Mouse (Mus musculus) liver, embryonic 14.5 days (tissue): ENCODE results near the gene Etv6. TPM values are rescaled to one million over a fixed set of nuclear protein-coding genes. Genes with fewer than 3 reads are reported as not detected.

Experiments
- ATAC-seq: fragments of 200-750 bp; cut with Nextera tagmentation; 2 replicates; pipeline ENCODE4 v1.8.0; 2017; ENCODE audit warnings: moderate number of reproducible peaks, mild to moderate bottlenecking, moderate library complexity; ENCODE audit not compliant: insufficient read depth
- DNase-seq, 3 experiments: peaks; one replicate each; pipeline ENCODE4 v3.0.0-alpha.2; 2012 to 2013; ENCODE audit warnings: low read depth in 3 of 3, low spot score in 3 of 3
- H3K27ac ChIP-seq: fragments of 300-500 bp; sonication (generic); 2 replicates; pipeline ENCODE4 v1.5.1; 2014; ENCODE audit warnings: moderate library complexity, mild to moderate bottlenecking, control low read depth, inconsistent platforms
- H3K27me3 ChIP-seq: fragments of 300-500 bp; sonication (generic); 2 replicates; pipeline ENCODE4 v1.6.1; 2014; ENCODE audit warnings: mild to moderate bottlenecking, low read length, moderate library complexity; ENCODE audit not compliant: control insufficient read depth, insufficient read depth
- H3K36me3 ChIP-seq: fragments of 300-500 bp; sonication (generic); replicated peaks from 2 replicates; pipeline ENCODE4 v1.6.1; 2014; ENCODE audit warnings: low read depth; ENCODE audit not compliant: control insufficient read depth, insufficient read depth
- H3K4me1 ChIP-seq, 2 experiments: fragments of 200-500 bp in 1 of 2; fragments of 300-500 bp in 1 of 2; sonication (generic) in 1 of 2; replicated peaks; 2 replicates each; pipeline ENCODE4 v1.6.1; 2012 to 2014; ENCODE audit warnings: antibody characterized with exemption in 1 of 2, inconsistent platforms in 1 of 2, low read length in 1 of 2; ENCODE audit not compliant: control insufficient read depth in 2 of 2, insufficient read depth in 2 of 2
- H3K4me2 ChIP-seq: fragments of 300-500 bp; sonication (generic); 2 replicates; pipeline ENCODE4 v1.6.1; 2014; ENCODE audit warnings: low read depth, mild to moderate bottlenecking, control low read depth, moderate library complexity
- H3K4me3 ChIP-seq, 2 experiments: fragments of 200-500 bp in 1 of 2; fragments of 300-500 bp in 1 of 2; sonication (generic) in 1 of 2; 2 replicates each; pipeline ENCODE4 v1.5.1; 2012 to 2014; ENCODE audit warnings: low read depth in 2 of 2, low read length in 2 of 2, mild to moderate bottlenecking in 2 of 2, control low read depth in 1 of 2, inconsistent platforms in 1 of 2, moderate library complexity in 1 of 2; ENCODE audit not compliant: insufficient read depth in 1 of 2
- H3K9ac ChIP-seq: fragments of 300-500 bp; sonication (generic); replicated peaks from 2 replicates; pipeline ENCODE4 v1.6.1; 2014; ENCODE audit warnings: mild to moderate bottlenecking, control low read depth, moderate library complexity
- H3K9me3 ChIP-seq: fragments of 300-500 bp; sonication (generic); 2 replicates; pipeline ENCODE4 v1.6.1; 2016; ENCODE audit warnings: low read length, mixed read lengths; ENCODE audit not compliant: control insufficient read depth
- CTCF ChIP-seq: IDR thresholded peaks from 2 replicates; pipeline ENCODE4 v1.5.1; 2016; ENCODE audit warnings: antibody characterized with exemption, low read depth, control low read depth
- EP300 ChIP-seq: IDR thresholded peaks from 2 replicates; pipeline ENCODE4 v1.6.1; 2016; ENCODE audit warnings: antibody characterized with exemption, low read depth
- WGBS: fragments of 180-500 bp; shearing (Covaris S2); extraction: QIAGEN DNeasy Blood & Tissue Kit; methylation state at CpG from one replicate; pipeline ENCODE4 v1.1.7; 2014; ENCODE audit not compliant: insufficient replicate concordance; 5-methylcytosine and 5-hydroxymethylcytosine counted together
- polyA plus RNA-seq, 2 experiments: library from polyadenylated mRNA; depleted of rRNA in 1 of 2; stranded (reverse) in 1 of 2; unstranded in 1 of 2; fragments of >200 nt; fragmentation: Nextera tagmentation in 1 of 2; extraction: Ambion mirVana in 1 of 2; gene quantifications; 2 replicates each; pipeline versions ENCODE4 v1.2.1 to v1.2.3; 2012 to 2014

Gene Etv6
- polyA plus RNA-seq, 2 experiments: 2.6 to 3.0 TPM

DNA sequence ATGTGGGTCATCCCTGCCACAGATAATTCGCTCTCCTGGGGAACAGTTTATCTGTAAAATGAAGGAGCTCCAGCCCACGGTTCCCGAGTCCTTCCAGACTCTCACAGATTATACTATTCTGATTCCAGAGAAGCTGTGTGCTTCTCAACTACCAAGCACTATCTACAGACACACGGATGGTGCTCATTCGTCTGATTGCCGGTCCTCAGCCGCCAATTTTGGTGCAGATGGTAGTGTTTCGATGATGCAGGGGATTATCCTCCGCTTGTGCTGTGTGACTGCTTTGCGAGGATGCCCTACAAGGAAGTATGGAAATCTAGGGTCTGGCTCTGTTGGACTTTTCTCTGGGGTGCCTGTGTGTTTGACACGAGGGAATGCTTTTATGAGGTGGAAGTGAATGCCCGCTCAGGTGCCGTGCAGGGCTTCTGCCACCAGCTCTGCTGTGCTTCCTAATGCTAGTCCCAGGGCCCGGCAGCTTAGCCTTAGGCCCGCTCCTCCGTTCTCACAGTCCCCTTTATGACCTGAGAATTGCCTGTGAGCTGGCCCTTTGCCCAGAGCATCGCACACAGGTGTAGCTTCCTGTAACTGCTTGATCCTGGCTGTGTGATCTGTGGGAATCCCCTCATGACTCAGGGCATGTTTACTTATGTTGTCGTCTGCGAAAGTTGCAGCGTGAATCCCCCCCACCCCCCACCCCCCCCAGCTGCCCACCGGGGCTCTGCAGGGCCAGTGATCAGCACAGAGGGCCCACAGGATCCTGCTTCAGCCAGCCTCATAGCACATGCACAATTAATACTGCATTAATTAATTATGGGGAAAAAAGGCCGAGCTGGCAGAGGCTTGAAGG, 112.3 kb downstream of the Etv6 start:
- H3K4me3 ChIP-seq: no peak overlapping the region
- H3K4me1 ChIP-seq: peaks cover 6 to 27% of the 10 kb centered on the region in 2 experiments; a peak in 3 of 4 replicates
- WGBS: 64% methylated on average over 22 of the region's 22 CpGs
- DNase-seq (no peak), ATAC-seq (no peak)
- no peaks in the 10 kb centered on the region for H3K36me3 ChIP-seq
- H3K27ac ChIP-seq: no peak overlapping the region
- no peak overlapping the region for H3K4me2 ChIP-seq
- H3K9me3 ChIP-seq: no peaks in the 10 kb centered on the region
- no peak overlapping the region for H3K9ac ChIP-seq
- H3K27me3 ChIP-seq: no peaks in the 10 kb centered on the region
- TF ChIP-seq EP300 (no peak), CTCF (no peak)

DNA sequence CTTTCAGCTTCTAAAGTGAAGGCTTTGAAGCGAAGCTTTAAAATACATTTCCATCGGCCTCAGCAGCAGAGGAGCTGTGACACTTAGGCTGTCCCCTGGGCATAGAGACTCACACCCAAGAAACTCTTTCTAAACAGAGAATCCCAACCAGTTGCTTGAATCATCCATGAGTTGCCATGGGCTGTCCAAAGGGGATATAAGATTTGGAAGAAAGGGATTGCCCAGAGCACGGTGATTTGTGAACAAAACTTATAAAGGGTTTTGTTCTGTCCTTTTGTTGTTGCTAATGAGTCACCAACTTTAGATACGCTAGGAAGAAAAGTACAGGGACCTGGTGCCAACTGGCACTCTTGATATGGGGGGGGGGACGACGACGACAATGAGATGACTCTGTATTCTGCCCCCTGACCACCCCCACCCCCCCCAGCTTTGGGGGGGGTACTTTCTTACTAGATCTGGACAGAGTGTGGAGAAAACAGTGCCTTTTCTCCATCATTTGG, 113.0 kb downstream of the Etv6 start:
- no peaks in the 10 kb centered on the region for H3K27me3 ChIP-seq
- no peak overlapping the region for H3K4me3 ChIP-seq
- H3K9ac ChIP-seq: no peak overlapping the region
- no peak for ATAC-seq
- TF ChIP-seq EP300 (no peak), CTCF (no peak)
- no peak overlapping the region for H3K4me2 ChIP-seq
- H3K4me1 ChIP-seq: peaks cover 6 to 21% of the 10 kb centered on the region in 2 experiments; a peak in 3 of 4 replicates
- no peak for DNase-seq
- no peaks in the 10 kb centered on the region for H3K9me3 ChIP-seq
- no peaks in the 10 kb centered on the region for H3K36me3 ChIP-seq
- no peak overlapping the region for H3K27ac ChIP-seq
- 79% methylated on average over 7 of the region's 7 CpGs for WGBS

DNA sequence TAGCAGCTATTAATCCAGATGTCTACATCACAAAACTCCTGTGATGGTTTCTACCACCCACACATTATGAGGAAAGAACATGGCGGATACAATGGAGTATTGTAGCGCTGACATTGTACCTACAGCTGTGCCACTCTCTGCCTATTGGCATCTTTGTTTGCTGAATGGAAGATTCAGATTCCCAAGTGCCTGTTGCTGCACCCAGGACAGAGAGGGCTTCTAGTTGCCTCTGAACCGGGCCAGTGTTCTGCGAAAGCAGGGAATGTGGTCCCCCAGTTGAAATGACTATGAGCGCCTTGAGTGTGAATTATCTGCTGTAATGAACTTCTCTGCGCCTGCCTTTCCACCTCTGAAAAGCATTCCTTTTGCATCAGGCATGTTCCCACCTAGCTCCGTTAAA, 114.1 kb downstream of the Etv6 start:
- no peak for ATAC-seq
- 76% methylated on average over 7 of the region's 7 CpGs for WGBS

DNA sequence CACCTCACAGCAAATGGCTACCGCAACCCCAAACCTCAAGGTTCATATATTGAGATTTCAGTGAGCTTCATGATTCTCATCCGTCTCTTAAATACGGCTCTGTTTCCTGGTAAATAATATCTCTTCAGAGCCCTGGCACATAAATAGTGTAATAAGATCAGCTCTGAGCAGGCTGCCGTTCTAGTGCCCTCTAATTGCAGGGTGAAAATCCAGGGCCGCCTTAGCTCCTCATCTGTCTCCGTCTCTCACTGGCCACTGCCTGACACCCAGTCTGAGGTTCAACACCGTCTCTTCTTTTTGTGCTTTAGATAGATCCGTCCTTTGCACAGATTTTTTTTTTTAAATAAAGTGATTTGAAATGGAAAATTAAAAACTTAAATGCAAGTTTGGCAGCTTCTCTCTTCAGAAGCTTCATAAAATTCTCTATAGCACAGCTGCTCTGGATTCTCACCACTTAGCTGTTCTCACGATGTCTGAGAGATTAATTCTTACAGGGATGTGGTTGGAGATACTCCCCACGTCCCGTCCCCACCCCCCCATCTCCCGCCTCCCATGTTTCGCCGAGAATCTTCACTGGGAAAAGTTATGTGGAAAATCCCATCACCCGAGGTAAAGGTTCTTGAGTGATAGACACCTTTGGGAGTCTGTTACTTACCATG, 115.7 kb downstream of the Etv6 start:
- WGBS: 61% methylated on average over 15 of the region's 15 CpGs
- H3K4me2 ChIP-seq: no peak overlapping the region

More for the DNA sequence above, 114.1 kb downstream of the Etv6 start:
- no peak overlapping the region for H3K9ac ChIP-seq
- H3K9me3 ChIP-seq: no peaks in the 10 kb centered on the region
- peaks cover 3 to 10% of the 10 kb centered on the region in 2 experiments; a peak in 3 of 4 replicates for H3K4me1 ChIP-seq
- no peak for DNase-seq
- TF ChIP-seq CTCF (no peak), EP300 (no peak)
- H3K27me3 ChIP-seq: no peaks in the 10 kb centered on the region
- H3K4me2 ChIP-seq: no peak overlapping the region
- H3K27ac ChIP-seq: no peak overlapping the region
- no peaks in the 10 kb centered on the region for H3K36me3 ChIP-seq
- no peak overlapping the region for H3K4me3 ChIP-seq

More for the DNA sequence above, 115.7 kb downstream of the Etv6 start:
- H3K9me3 ChIP-seq: no peaks in the 10 kb centered on the region
- H3K4me3 ChIP-seq: no peak overlapping the region
- no peak for DNase-seq
- H3K9ac ChIP-seq: no peak overlapping the region
- H3K27me3 ChIP-seq: no peaks in the 10 kb centered on the region
- H3K4me1 ChIP-seq: peaks cover 0 to 14% of the 10 kb centered on the region in 2 experiments; a peak in 2 of 4 replicates
- no peaks in the 10 kb centered on the region for H3K36me3 ChIP-seq
- H3K27ac ChIP-seq: no peak overlapping the region
- no peak for TF ChIP-seq CTCF
- no peak for ATAC-seq
